Mouse (Mus musculus): Measurements from ENCODE around the gene Rab44. TPM values are rescaled to one million over a fixed set of nuclear protein-coding genes. Genes with fewer than 3 reads are reported as not detected.
A peak's percentile ranks its signal among the peaks of the same experiment; 100 is the strongest.

The Rab44 gene
- polyA plus RNA-seq, 1 experiment from 2014 or later = 0.20 TPM

- H3K9me3 ChIP-seq (ENCODE audit: control insufficient read depth, low read length) = no peaks in the 10 kb centered on the region
- H3K4me1 ChIP-seq (ENCODE audit: control insufficient read depth, insufficient read depth, low read length) = peaks cover 9% of the 10 kb centered on the region
- no peaks in the 10 kb centered on the region for H3K27me3 ChIP-seq (ENCODE audit: control insufficient read depth, insufficient read depth, low read length)
- no peaks in the 10 kb centered on the region for H3K36me3 ChIP-seq (ENCODE audit: control insufficient read depth, insufficient read depth, low read length)
- 81% methylated on average over 14 of the region's 14 CpGs for WGBS
- ATAC-seq (ENCODE audit: low FRiP score, low TSS enrichment) = no peak
- H3K4me2 ChIP-seq (ENCODE audit: low read length) = no peak overlapping the region
- no peak for DNase-seq
- H3K9ac ChIP-seq (replicated peaks; ENCODE audit: low read length) = no peak overlapping the region
- H3K27ac ChIP-seq (replicated peaks; ENCODE audit: low read depth, low read length) = no peak overlapping the region
- H3K4me3 ChIP-seq (replicated peaks; ENCODE audit: low read depth, low read length) = no peak overlapping the region
These were observed 56.6 kb downstream of the Rab44 start for GRCm38 (mm10) chr17:29170431-29171000.

- Histone ChIP-seq H3K4me2 (ENCODE audit: low read length) (no peak overlapping the region), H3K9me3 (ENCODE audit: control insufficient read depth, low read length) (no peaks in the 10 kb centered on the region), H3K27ac (replicated peaks; ENCODE audit: low read depth, low read length) (no peak overlapping the region), H3K4me1 (ENCODE audit: control insufficient read depth, insufficient read depth, low read length) (peaks cover 5% of the 10 kb centered on the region), H3K4me3 (replicated peaks; ENCODE audit: low read depth, low read length) (no peak overlapping the region), H3K9ac (replicated peaks; ENCODE audit: low read length) (no peak overlapping the region), H3K27me3 (ENCODE audit: control insufficient read depth, insufficient read depth, low read length) (no peaks in the 10 kb centered on the region), H3K36me3 (ENCODE audit: control insufficient read depth, insufficient read depth, low read length) (no peaks in the 10 kb centered on the region)
- 22% methylated on average over 14 of the region's 14 CpGs for WGBS
- DNase-seq (peak; percentile 85), ATAC-seq (ENCODE audit: low FRiP score, low TSS enrichment) (no peak; the same call in 1 of the 2 replicates)
These were observed 57.2 kb downstream of the Rab44 start for GRCm38 (mm10) chr17:29171001-29171772.

GRCm38 (mm10) chr17:29172062-29172461 lies 58.1 kb downstream of the Rab44 start:
- Histone ChIP-seq H3K9ac (replicated peaks; ENCODE audit: low read length) (no peak overlapping the region), H3K4me2 (ENCODE audit: low read length) (no peak overlapping the region), H3K27me3 (ENCODE audit: control insufficient read depth, insufficient read depth, low read length) (no peaks in the 10 kb centered on the region), H3K9me3 (ENCODE audit: control insufficient read depth, low read length) (no peaks in the 10 kb centered on the region), H3K27ac (replicated peaks; ENCODE audit: low read depth, low read length) (no peak overlapping the region), H3K4me3 (replicated peaks; ENCODE audit: low read depth, low read length) (no peak overlapping the region), H3K36me3 (ENCODE audit: control insufficient read depth, insufficient read depth, low read length) (no peaks in the 10 kb centered on the region), H3K4me1 (ENCODE audit: control insufficient read depth, insufficient read depth, low read length) (peaks cover 13% of the 10 kb centered on the region)
- ATAC-seq (ENCODE audit: low FRiP score, low TSS enrichment) (no peak), DNase-seq (no peak)
- WGBS = 60% methylated on average over 10 of the region's 10 CpGs

- Histone ChIP-seq H3K4me3 (replicated peaks; ENCODE audit: low read depth, low read length) (no peak overlapping the region), H3K9me3 (ENCODE audit: control insufficient read depth, low read length) (no peaks in the 10 kb centered on the region), H3K4me1 (ENCODE audit: control insufficient read depth, insufficient read depth, low read length) (peaks cover 11% of the 10 kb centered on the region), H3K27me3 (ENCODE audit: control insufficient read depth, insufficient read depth, low read length) (no peaks in the 10 kb centered on the region), H3K27ac (replicated peaks; ENCODE audit: low read depth, low read length) (no peak overlapping the region), H3K4me2 (ENCODE audit: low read length) (no peak overlapping the region), H3K36me3 (ENCODE audit: control insufficient read depth, insufficient read depth, low read length) (no peaks in the 10 kb centered on the region), H3K9ac (replicated peaks; ENCODE audit: low read length) (no peak overlapping the region)
- DNase-seq = no peak
- 71% methylated on average over 8 of the region's 8 CpGs for WGBS
- ATAC-seq (ENCODE audit: low FRiP score, low TSS enrichment) = no peak
These were observed 59.2 kb downstream of the Rab44 start for GRCm38 (mm10) chr17:29173165-29173564.

GRCm38 (mm10) chr17:29175693-29176092 lies 61.7 kb downstream of the Rab44 start:
- 71% methylated on average over 3 of the region's 3 CpGs for WGBS
- no peak for ATAC-seq (ENCODE audit: low FRiP score, low TSS enrichment)

GRCm38 (mm10) chr17:29176391-29177267 lies 62.7 kb downstream of the Rab44 start:
- Histone ChIP-seq H3K4me1 (ENCODE audit: control insufficient read depth, insufficient read depth, low read length) (peaks cover 11% of the 10 kb centered on the region), H3K27ac (replicated peaks; ENCODE audit: low read depth, low read length) (peak overlapping the region; percentile 80), H3K9me3 (ENCODE audit: control insufficient read depth, low read length) (no peaks in the 10 kb centered on the region), H3K9ac (replicated peaks; ENCODE audit: low read length) (no peak overlapping the region), H3K4me3 (replicated peaks; ENCODE audit: low read depth, low read length) (no peak overlapping the region), H3K27me3 (ENCODE audit: control insufficient read depth, insufficient read depth, low read length) (no peaks in the 10 kb centered on the region), H3K36me3 (ENCODE audit: control insufficient read depth, insufficient read depth, low read length) (no peaks in the 10 kb centered on the region), H3K4me2 (ENCODE audit: low read length) (peak overlapping the region; percentile 27)
- DNase-seq (peak; percentile 90), ATAC-seq (ENCODE audit: low FRiP score, low TSS enrichment) (peak; percentile 72)
- 12% methylated on average over 9 of the region's 9 CpGs for WGBS

More at GRCm38 (mm10) chr17:29175693-29176092, 61.7 kb downstream of the Rab44 start:
- Histone ChIP-seq H3K4me1 (ENCODE audit: control insufficient read depth, insufficient read depth, low read length) (peaks cover 11% of the 10 kb centered on the region), H3K4me2 (ENCODE audit: low read length) (no peak overlapping the region), H3K9me3 (ENCODE audit: control insufficient read depth, low read length) (no peaks in the 10 kb centered on the region), H3K9ac (replicated peaks; ENCODE audit: low read length) (no peak overlapping the region), H3K27ac (replicated peaks; ENCODE audit: low read depth, low read length) (peak overlapping the region; percentile 80), H3K36me3 (ENCODE audit: control insufficient read depth, insufficient read depth, low read length) (no peaks in the 10 kb centered on the region), H3K27me3 (ENCODE audit: control insufficient read depth, insufficient read depth, low read length) (no peaks in the 10 kb centered on the region), H3K4me3 (replicated peaks; ENCODE audit: low read depth, low read length) (no peak overlapping the region)
- no peak for DNase-seq

- no peak for DNase-seq
- Histone ChIP-seq H3K27ac (replicated peaks; ENCODE audit: low read depth, low read length) (no peak overlapping the region), H3K4me1 (ENCODE audit: control insufficient read depth, insufficient read depth, low read length) (peaks cover 11% of the 10 kb centered on the region), H3K27me3 (ENCODE audit: control insufficient read depth, insufficient read depth, low read length) (no peaks in the 10 kb centered on the region), H3K9me3 (ENCODE audit: control insufficient read depth, low read length) (no peaks in the 10 kb centered on the region), H3K36me3 (ENCODE audit: control insufficient read depth, insufficient read depth, low read length) (no peaks in the 10 kb centered on the region), H3K9ac (replicated peaks; ENCODE audit: low read length) (no peak overlapping the region), H3K4me2 (ENCODE audit: low read length) (no peak overlapping the region), H3K4me3 (replicated peaks; ENCODE audit: low read depth, low read length) (no peak overlapping the region)
- 59% methylated on average over 9 of the region's 9 CpGs for WGBS
- ATAC-seq (ENCODE audit: low FRiP score, low TSS enrichment) = no peak
These were observed 64.6 kb downstream of the Rab44 start for GRCm38 (mm10) chr17:29178503-29179059.

GRCm38 (mm10) chr17:29179917-29180316 lies 66.0 kb downstream of the Rab44 start:
- Histone ChIP-seq H3K4me3 (replicated peaks; ENCODE audit: low read depth, low read length) (no peak overlapping the region), H3K9me3 (ENCODE audit: control insufficient read depth, low read length) (no peaks in the 10 kb centered on the region), H3K36me3 (ENCODE audit: control insufficient read depth, insufficient read depth, low read length) (no peaks in the 10 kb centered on the region), H3K9ac (replicated peaks; ENCODE audit: low read length) (no peak overlapping the region), H3K4me2 (ENCODE audit: low read length) (no peak overlapping the region), H3K27ac (replicated peaks; ENCODE audit: low read depth, low read length) (no peak overlapping the region), H3K4me1 (ENCODE audit: control insufficient read depth, insufficient read depth, low read length) (peaks cover 11% of the 10 kb centered on the region), H3K27me3 (ENCODE audit: control insufficient read depth, insufficient read depth, low read length) (no peaks in the 10 kb centered on the region)
- DNase-seq (no peak), ATAC-seq (ENCODE audit: low FRiP score, low TSS enrichment) (no peak)
- WGBS = 86% methylated on average over 6 of the region's 6 CpGs

All from midbrain, embryonic 14.5 days (tissue).